Mouse (Mus musculus) embryonic stem cell, embryonic (primary cell): Measurements from ENCODE around the gene Ppfibp1.
"Not testable (repeated sequence)": the region's sequence is repeated elsewhere in the genome, so short reads cannot be mapped to it uniquely, and the experiment has no call there.

Experiments used
- CTCF ChIA-PET, 4 experiments: fragments of 300-600 bp in 2 of 4; fragments of 350-600 bp in 2 of 4; sonication (Branson Sonifier 250); formaldehyde crosslinking; loops; one replicate each; lab custom pipeline; 2022; ENCODE audit warnings: inconsistent platforms in 2 of 4; lab: Charles Lee
- POLR2A ChIA-PET, 4 experiments: fragments of 300-600 bp in 2 of 4; fragments of 350-600 bp in 2 of 4; sonication (Branson Sonifier 250); formaldehyde crosslinking; loops; one replicate each; lab custom pipeline; 2022; ENCODE audit warnings: antibody characterized with exemption in 4 of 4, inconsistent platforms in 1 of 4; lab: Charles Lee

Ppfibp1 gene

GRCm38 (mm10) chr6:146887958-146888659 lies at the start of gene Ppfibp1:
TSS of gene Ppfibp1 (plus strand) at chr6:146888487.
- CTCF ChIA-PET, result interaction anchor here (0.6 to 1.9 kb wide), 11 partner anchors 14 to 780 kb away, joined by 3 to 7 read pairs (median 5); no protein-coding TSS in a partner anchor
- POLR2A ChIA-PET, result interaction anchor here in 3 of 4 experiments (0.5 to 3.3 kb wide), 45 partner anchors 9 to 863 kb away, joined by 3 to 22 read pairs (median 4); partner anchors contain the start of genes Arntl2 (in 1 of the 3), Med21 (in 1 of the 3), Mrps35 (in 1 of the 3) and Stk38l (in 1 of the 3)

DNA sequence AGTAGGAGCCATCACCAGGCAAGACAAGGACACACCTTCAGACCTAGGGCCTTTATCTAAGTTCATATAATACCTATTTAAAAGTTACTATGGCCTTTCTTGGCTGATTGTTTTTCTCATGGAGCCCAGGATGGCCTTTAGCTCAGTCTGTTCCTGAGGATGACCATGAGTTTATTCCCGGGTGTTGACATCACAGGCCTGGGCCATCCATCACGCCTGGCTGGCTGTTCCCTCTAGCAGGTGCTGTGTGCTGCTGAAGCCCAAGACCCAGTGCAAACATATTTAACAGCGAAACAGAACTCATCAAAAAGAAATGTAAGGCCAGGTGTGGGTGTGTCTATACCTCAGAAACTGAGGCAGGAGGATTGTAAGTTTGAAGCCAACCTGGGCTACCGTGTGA lies 49.4 kb upstream of the Ppfibp1 start:
- ChIA-PET CTCF (interaction anchor here in 3 of 4 experiments (0.6 to 1.3 kb wide), 6 partner anchors 156 to 1378 kb away, joined by 3 to 5 read pairs (median 4); no protein-coding TSS in a partner anchor), POLR2A (no interaction called here)

- CTCF ChIA-PET, result interaction anchor here in 3 of 4 experiments (0.6 to 1.5 kb wide), 4 partner anchors 11 to 1107 kb away, joined by 3 to 5 read pairs (median 4); no protein-coding TSS in a partner anchor
These were observed 43.4 kb upstream of the Ppfibp1 start for GRCm38 (mm10) chr6:146844867-146845266.

DNA sequence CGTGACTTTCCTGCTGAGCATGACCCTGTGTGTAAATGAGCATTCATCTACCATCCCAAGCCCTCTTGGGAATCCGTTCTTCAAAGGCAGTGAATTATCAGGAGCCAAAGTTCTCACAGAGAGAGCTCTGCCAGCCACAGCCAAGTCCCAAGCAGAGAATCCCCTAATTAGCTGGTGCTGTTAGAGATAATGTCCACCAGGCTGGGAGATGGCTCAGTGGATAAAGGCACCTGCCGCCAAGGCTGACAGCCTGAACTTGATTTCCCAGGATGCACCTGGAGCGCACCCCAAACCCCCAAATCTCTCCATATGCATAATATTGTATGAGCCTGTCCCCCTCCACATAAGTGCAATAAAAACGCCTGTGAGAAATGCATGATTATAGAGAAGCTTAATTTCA lies 42.9 kb upstream of the Ppfibp1 start:
- POLR2A ChIA-PET, result interaction anchor here in 1 of 4 experiments (1.2 kb wide), 1 partner anchor 43 kb away, joined by 3 read pairs; the partner anchor contains the start of gene Ppfibp1
- CTCF ChIA-PET, result interaction anchor here (0.6 to 1.6 kb wide), 6 partner anchors 12 to 1107 kb away, joined by 3 to 5 read pairs (median 4); partner anchors contain the start of gene Mansc4 (in 1 of the 4)

More at GRCm38 (mm10) chr6:146844867-146845266, 43.4 kb upstream of the Ppfibp1 start:
- POLR2A ChIA-PET, result no interaction called here

DNA sequence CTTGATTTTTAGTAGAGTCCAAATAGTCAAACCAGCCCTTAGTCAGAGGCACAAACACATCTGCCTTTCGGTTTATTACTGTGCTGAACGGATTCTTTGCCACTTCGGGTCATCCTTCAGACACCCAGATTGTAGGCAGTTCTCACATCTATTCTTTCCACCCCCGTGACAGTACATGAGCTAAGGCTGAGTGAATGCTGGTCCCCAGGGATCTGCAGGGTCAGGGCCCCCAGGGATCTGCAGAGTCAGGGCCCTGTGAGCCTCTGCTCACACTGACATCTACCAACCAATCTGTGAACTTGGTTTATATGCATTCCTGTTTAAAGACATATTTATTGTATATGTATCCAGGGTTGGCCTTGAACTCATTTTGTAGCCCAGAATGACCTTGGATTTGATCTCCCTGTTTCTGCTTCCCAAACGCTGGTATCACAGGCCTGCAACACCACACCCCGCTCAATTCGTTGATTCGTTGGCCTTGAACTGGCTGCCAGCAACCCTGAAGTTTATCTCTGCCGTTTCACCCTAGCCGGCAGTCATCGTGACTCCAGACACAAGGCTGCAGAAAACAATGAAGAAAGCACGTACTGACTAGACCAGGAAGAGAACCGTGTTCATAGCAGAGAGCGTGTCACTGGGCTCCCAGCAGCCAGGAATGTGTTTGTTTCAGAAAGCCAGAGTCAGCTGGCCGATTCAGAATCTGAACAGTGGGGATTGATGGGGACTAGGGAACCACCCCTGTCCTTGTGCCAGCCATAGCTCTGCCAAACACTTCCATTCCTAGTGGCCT lies 42.1 kb upstream of the Ppfibp1 start:
- ChIA-PET POLR2A (interaction anchor here in 1 of 4 experiments (0.7 to 1.2 kb wide), 2 partner anchors 42 to 215 kb away, joined by 3 read pairs; partner anchors contain the start of gene Ppfibp1), CTCF (interaction anchor here (0.6 to 1.6 kb wide), 8 partner anchors 12 to 241 kb away, joined by 3 to 9 read pairs (median 4); partner anchors contain the start of gene Mansc4 (in 1 of the 4))

DNA sequence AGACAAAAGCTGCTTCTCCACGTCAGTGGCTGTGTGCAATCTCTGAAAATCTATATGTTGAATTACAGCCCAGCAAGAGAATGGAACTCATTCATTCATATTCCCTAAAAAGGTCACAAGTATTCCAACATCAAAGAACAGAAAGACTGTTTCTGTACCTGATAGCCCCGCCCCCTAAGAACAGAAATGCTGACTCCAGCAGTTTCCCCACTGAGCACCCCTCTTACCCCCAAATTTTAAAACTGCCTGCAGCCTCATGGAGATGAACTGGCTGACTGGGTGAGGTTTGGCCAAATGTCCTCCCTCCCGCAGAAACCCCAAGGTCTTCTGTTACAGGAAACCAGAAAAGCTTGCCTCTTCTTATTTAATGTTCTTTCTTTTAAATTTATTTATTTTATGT lies 40.9 kb upstream of the Ppfibp1 start:
- ChIA-PET POLR2A (no interaction called here), CTCF (interaction anchor here in 3 of 4 experiments (0.6 to 1.0 kb wide), 3 partner anchors 27 to 147 kb away, joined by 3 to 4 read pairs (median 3); no protein-coding TSS in a partner anchor)

DNA sequence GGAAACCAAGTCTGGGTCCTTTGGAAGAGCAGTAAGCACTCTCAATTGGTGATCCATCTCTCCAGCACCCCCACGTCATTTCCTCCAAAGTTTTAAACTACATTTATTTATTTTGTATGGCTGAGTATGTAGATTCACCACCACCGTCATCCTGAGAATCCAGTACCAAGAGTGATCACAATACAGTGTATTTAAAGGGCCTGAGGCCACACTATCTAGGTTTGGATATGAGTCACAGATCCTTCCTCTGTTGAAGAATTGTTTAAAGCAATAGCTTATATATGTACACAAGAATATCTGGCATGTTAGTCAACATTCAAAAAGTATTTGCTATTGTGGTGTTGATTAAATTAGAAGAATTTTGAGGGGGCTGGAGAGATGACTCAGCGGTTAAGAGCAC lies 40.0 kb upstream of the Ppfibp1 start:
- CTCF ChIA-PET, result no interaction called here
- POLR2A ChIA-PET, result no interaction called here

DNA sequence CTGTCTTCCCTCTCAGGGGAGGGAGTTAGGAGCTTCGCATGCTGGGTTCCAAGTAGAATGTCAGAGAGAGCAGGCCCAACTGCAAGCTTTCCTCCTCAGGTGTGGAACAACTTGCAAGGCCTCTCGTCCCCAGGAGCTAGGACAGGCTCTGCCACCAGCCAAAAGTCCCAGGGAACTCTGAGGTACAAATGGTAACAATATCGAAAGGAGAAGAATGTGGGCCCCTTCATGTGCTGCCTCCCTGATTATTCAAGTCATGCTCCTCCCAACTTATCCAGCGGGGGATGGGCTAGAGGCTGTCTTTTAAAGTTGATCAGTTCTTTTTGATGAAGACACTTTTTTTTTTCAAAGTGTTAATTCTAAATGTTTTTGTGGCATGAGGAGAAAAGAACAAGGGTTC lies 38.2 kb upstream of the Ppfibp1 start, which contains the start of gene Smco2:
Gene Smco2, plus strand, starts transcription at position 55 of the 400 bp plus-strand sequence.
- POLR2A ChIA-PET, result interaction anchor here in 1 of 4 experiments (1.7 kb wide), 1 partner anchor 21 kb away, joined by 4 read pairs; no protein-coding TSS in a partner anchor
- CTCF ChIA-PET, result interaction anchor here in 1 of 4 experiments (1.1 kb wide), 1 partner anchor 16 kb away, joined by 3 read pairs; no protein-coding TSS in a partner anchor

DNA sequence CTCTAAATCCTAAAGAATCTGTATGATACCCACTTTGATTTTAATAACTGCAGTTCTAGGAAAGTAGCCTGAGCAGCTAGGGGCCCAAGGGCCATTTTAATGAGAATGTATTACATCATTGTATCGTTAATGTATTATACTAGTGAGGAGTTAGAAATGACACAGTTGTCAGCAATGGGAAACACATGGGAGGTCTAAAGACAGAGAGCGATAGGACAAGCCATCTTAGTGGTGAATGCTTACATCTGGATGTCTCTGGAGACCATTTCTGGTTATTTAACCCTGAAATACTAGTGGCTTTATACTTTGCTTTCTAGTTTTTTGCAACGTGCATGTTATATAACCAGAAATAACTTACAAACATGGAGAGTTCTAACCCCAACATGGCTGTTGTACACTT lies 36.4 kb upstream of the Ppfibp1 start:
- POLR2A ChIA-PET, result interaction anchor here in 1 of 4 experiments (0.6 kb wide), 1 partner anchor 287 kb away, joined by 3 read pairs; no protein-coding TSS in a partner anchor
- CTCF ChIA-PET, result no interaction called here

DNA sequence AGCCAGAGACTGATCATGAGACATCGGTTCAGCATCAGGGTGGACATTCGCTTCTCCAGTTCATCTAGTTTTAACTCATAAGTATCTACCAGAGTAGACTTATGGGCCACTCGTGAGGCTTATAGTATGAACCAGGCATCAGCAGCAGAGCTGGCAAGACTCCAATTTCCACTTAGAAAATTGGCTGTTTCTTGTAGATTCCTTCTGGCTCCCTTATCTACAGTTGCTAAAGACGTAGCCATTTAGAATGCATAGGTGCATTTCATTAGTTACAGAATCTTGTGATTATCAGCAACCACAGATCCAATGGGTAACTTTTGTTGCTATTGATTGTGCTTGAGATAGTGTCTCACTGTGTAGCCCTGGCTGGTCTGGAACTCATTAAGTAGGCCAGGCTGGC lies 35.5 kb upstream of the Ppfibp1 start:
- POLR2A ChIA-PET, result no interaction called here
- CTCF ChIA-PET, result interaction anchor here in 1 of 4 experiments (0.7 kb wide), 1 partner anchor 19 kb away, joined by 4 read pairs; no protein-coding TSS in a partner anchor

DNA sequence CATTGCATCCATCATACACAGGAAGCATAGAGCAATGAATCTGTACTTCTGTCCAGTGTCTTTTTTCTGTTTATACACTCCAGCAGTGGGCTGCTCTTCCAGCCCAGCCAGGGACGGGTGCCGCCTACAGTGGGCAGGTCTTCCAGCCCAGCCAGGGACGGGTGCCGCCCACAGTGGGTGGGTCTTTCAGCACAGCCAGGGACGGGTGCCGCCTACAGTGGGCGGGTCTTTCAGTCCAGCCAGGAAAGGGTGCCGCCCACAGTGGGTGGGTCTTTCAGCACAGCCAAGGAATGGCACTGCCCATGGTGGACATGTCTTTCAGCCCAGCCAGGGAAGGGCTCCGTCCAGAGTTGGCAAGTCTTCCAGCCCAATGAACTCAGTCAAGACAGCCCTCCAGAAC lies 33.1 kb upstream of the Ppfibp1 start:
- ChIA-PET POLR2A (interaction anchor here in 1 of 4 experiments (0.7 kb wide), 1 partner anchor 34 kb away, joined by 3 read pairs; no protein-coding TSS in a partner anchor), CTCF (no interaction called here)

- POLR2A ChIA-PET, result interaction anchor here in 1 of 4 experiments (1.0 kb wide), 1 partner anchor 24 kb away, joined by 3 read pairs; no protein-coding TSS in a partner anchor
- CTCF ChIA-PET, result no interaction called here
These were observed 30.9 kb upstream of the Ppfibp1 start for GRCm38 (mm10) chr6:146857386-146857785.

- ChIA-PET POLR2A (interaction anchor here in 1 of 4 experiments (0.6 kb wide), 1 partner anchor 1845 kb away, joined by 6 read pairs; no protein-coding TSS in a partner anchor), CTCF (no interaction called here)
These were observed 25.1 kb upstream of the Ppfibp1 start for GRCm38 (mm10) chr6:146863154-146863553.

DNA sequence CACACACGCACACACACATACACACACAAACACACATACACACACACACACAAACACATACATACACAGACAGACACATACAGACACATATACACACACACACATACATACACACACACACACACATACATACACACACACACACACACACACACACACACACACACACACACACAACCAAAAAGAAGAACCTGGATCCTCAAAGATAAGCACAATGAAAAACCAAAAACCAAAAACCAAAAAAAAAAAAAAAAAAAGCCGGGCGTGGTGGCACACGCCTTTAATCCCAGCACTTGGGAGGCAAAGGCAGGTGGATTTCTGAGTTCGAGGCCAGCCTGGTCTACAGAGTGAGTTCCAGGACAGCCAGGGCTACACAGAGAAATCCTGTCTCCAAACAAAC lies 23.9 kb upstream of the Ppfibp1 start:
- CTCF ChIA-PET, result interaction anchor here in 1 of 4 experiments (0.6 kb wide), 1 partner anchor 929 kb away, joined by 3 read pairs; no protein-coding TSS in a partner anchor
- POLR2A ChIA-PET, result not testable (repeated sequence)

GRCm38 (mm10) chr6:146865701-146866100 lies 22.6 kb upstream of the Ppfibp1 start:
- POLR2A ChIA-PET, result no interaction called here
- CTCF ChIA-PET, result no interaction called here

DNA sequence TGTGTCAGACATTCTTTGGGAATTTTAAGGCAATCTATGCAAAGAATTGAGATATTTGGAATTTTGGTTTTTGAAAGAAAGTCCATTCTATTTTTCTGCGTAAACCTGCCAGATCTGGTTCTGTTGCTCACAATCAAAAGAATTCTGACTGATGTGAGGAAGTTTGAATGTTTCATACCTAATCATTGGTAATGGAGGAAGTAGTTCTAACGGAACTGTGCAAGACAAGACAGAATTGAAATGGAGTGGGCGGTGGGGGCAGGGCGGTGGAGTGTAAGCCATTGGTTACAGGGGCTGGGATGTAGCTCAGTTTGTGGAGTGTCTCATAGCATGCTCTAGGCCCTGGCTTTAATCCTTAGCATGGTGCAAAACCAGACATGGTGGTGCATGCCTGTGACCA lies 16.3 kb upstream of the Ppfibp1 start:
- CTCF ChIA-PET, result interaction anchor here in 2 of 4 experiments (0.5 to 0.8 kb wide), 2 partner anchors 109 to 214 kb away, joined by 3 to 4 read pairs; no protein-coding TSS in a partner anchor
- POLR2A ChIA-PET, result interaction anchor here in 2 of 4 experiments (1.6 to 3.0 kb wide), 3 partner anchors 15 to 22 kb away, joined by 4 to 13 read pairs (median 11); partner anchors contain the start of genes Ppfibp1 (in 2 of the 2) and Smco2 (in 1 of the 2)

- POLR2A ChIA-PET, result interaction anchor here in 3 of 4 experiments (1.0 to 3.0 kb wide), 5 partner anchors 12 to 37 kb away, joined by 4 to 13 read pairs (median 5); partner anchors contain the start of gene Ppfibp1 (in 3 of the 3)
- CTCF ChIA-PET, result interaction anchor here in 1 of 4 experiments (1.5 kb wide), 1 partner anchor 49 kb away, joined by 5 read pairs; no protein-coding TSS in a partner anchor
These were observed 13.9 kb upstream of the Ppfibp1 start for GRCm38 (mm10) chr6:146874415-146874814.

DNA sequence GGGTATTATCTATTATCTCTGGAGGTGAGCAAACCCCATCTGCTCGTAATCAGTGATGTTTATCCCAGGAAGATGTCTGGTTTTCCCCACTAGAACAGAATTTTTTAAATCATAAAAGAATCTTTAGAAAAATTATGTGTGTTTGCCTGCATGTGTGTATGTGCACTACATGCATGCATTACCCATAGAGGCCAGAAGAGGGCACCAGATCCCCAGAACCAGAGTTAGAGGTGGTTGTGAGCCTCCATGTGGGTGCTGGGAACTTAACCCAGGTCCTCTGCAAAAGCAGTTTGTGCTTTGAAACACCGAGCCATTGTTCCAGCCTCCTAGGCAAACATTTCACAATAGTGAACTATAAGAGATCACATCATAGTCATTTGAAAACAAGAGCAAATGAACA lies 11.5 kb upstream of the Ppfibp1 start:
- ChIA-PET POLR2A (interaction anchor here in 2 of 4 experiments (0.8 to 1.4 kb wide), 2 partner anchors 11 kb away, joined by 3 read pairs; partner anchors contain the start of gene Ppfibp1 (in 1 of the 2)), CTCF (no interaction called here)
